Mouse (Mus musculus): ENCODE results near the gene Rufy2. TPM values are rescaled to one million over a fixed set of nuclear protein-coding genes. Genes with fewer than 3 reads are reported as not detected.

Rufy2 gene
- total and polyA plus RNA-seq, 2 experiments from 2014 or later = 9.7 to 11.7 TPM

GRCm38 (mm10) chr10:62984495-62984894, 4.5 kb downstream of the Rufy2 start:
- Histone ChIP-seq H3K4me2 (ENCODE audit: low read depth, low read length) (peak overlapping the region; percentile 5; the same call in 1 of the 2 replicates), H3K4me1 (ENCODE audit: control insufficient read depth, insufficient read depth) (peaks cover 8% of the 10 kb centered on the region; the same call in 1 of the 2 replicates), H3K9me3 (replicated peaks; ENCODE audit: control insufficient read depth, low read length) (no peaks in the 10 kb centered on the region), H3K27me3 (ENCODE audit: control insufficient read depth, insufficient read depth, low read length) (no peaks in the 10 kb centered on the region), H3K4me3 (ENCODE audit: low read depth, low read length) (no peak overlapping the region), H3K27ac (ENCODE audit: low read depth) (peak overlapping the region; percentile 43), H3K9ac (replicated peaks; ENCODE audit: low read depth, low read length) (no peak overlapping the region), H3K36me3 (replicated peaks; ENCODE audit: control insufficient read depth, insufficient read depth, low read length) (peaks cover 25% of the 10 kb centered on the region; the same call in 1 of the 2 replicates)
- WGBS = 42% methylated on average over 6 of the region's 6 CpGs
- TF ChIP-seq EP300 (IDR thresholded peaks at IDR 0.05; ENCODE audit: low read depth) (peak; percentile 74; the same call in 1 of the 2 replicates), CTCF (IDR thresholded peaks at IDR 0.05; ENCODE audit: low read depth) (no peak)
- peak; percentile 75 for ATAC-seq (ENCODE audit: insufficient read depth, low read depth)
- peak; percentile 75 for DNase-seq (ENCODE audit: low spot score)

- DNase-seq (ENCODE audit: low spot score) (no peak), ATAC-seq (ENCODE audit: insufficient read depth, low read depth) (no peak)
- H3K4me2 ChIP-seq (ENCODE audit: low read depth, low read length) = no peak overlapping the region
- no peaks in the 10 kb centered on the region for H3K9me3 ChIP-seq (replicated peaks; ENCODE audit: control insufficient read depth, low read length)
- H3K27ac ChIP-seq (ENCODE audit: low read depth) = no peak overlapping the region
- WGBS = 42% methylated on average over 3 of the region's 3 CpGs
- H3K27me3 ChIP-seq (ENCODE audit: control insufficient read depth, insufficient read depth, low read length) = no peaks in the 10 kb centered on the region
- peak; percentile 45 for TF ChIP-seq CTCF (IDR thresholded peaks at IDR 0.05; ENCODE audit: low read depth)
- no peak for TF ChIP-seq EP300 (IDR thresholded peaks at IDR 0.05; ENCODE audit: low read depth)
- H3K4me3 ChIP-seq (ENCODE audit: low read depth, low read length) = no peak overlapping the region
- H3K36me3 ChIP-seq (replicated peaks; ENCODE audit: control insufficient read depth, insufficient read depth, low read length) = peaks cover 53% of the 10 kb centered on the region
- H3K9ac ChIP-seq (replicated peaks; ENCODE audit: low read depth, low read length) = no peak overlapping the region
- H3K4me1 ChIP-seq (ENCODE audit: control insufficient read depth, insufficient read depth) = no peaks in the 10 kb centered on the region
Observed at GRCm38 (mm10) chr10:62987341-62987740, 7.3 kb downstream of the Rufy2 start.

- no peak overlapping the region for H3K4me2 ChIP-seq (ENCODE audit: low read depth, low read length)
- DNase-seq (ENCODE audit: low spot score) (no peak), ATAC-seq (ENCODE audit: insufficient read depth, low read depth) (no peak)
- TF ChIP-seq EP300 (IDR thresholded peaks at IDR 0.05; ENCODE audit: low read depth) = no peak
- no peak for TF ChIP-seq CTCF (IDR thresholded peaks at IDR 0.05; ENCODE audit: low read depth)
- no peaks in the 10 kb centered on the region for H3K27me3 ChIP-seq (ENCODE audit: control insufficient read depth, insufficient read depth, low read length)
- no peak overlapping the region for H3K27ac ChIP-seq (ENCODE audit: low read depth)
- H3K9ac ChIP-seq (replicated peaks; ENCODE audit: low read depth, low read length) = no peak overlapping the region
- 93% methylated on average over 15 of the region's 15 CpGs for WGBS
- peaks cover 69% of the 10 kb centered on the region for H3K36me3 ChIP-seq (replicated peaks; ENCODE audit: control insufficient read depth, insufficient read depth, low read length)
- no peaks in the 10 kb centered on the region for H3K9me3 ChIP-seq (replicated peaks; ENCODE audit: control insufficient read depth, low read length)
- no peak overlapping the region for H3K4me3 ChIP-seq (ENCODE audit: low read depth, low read length)
- H3K4me1 ChIP-seq (ENCODE audit: control insufficient read depth, insufficient read depth) = no peaks in the 10 kb centered on the region
Observed at GRCm38 (mm10) chr10:62990636-62991035, 10.6 kb downstream of the Rufy2 start.

GRCm38 (mm10) chr10:62993991-62994390, 14.0 kb downstream of the Rufy2 start:
- H3K27ac ChIP-seq (ENCODE audit: low read depth) = no peak overlapping the region
- H3K4me3 ChIP-seq (ENCODE audit: low read depth, low read length) = no peak overlapping the region
- no peaks in the 10 kb centered on the region for H3K9me3 ChIP-seq (replicated peaks; ENCODE audit: control insufficient read depth, low read length)
- peaks cover 93% of the 10 kb centered on the region for H3K36me3 ChIP-seq (replicated peaks; ENCODE audit: control insufficient read depth, insufficient read depth, low read length)
- DNase-seq (ENCODE audit: low spot score) (no peak), ATAC-seq (ENCODE audit: insufficient read depth, low read depth) (no peak)
- TF ChIP-seq EP300 (IDR thresholded peaks at IDR 0.05; ENCODE audit: low read depth) = no peak
- TF ChIP-seq CTCF (IDR thresholded peaks at IDR 0.05; ENCODE audit: low read depth) = no peak
- H3K4me2 ChIP-seq (ENCODE audit: low read depth, low read length) = no peak overlapping the region
- H3K4me1 ChIP-seq (ENCODE audit: control insufficient read depth, insufficient read depth) = no peaks in the 10 kb centered on the region
- H3K27me3 ChIP-seq (ENCODE audit: control insufficient read depth, insufficient read depth, low read length) = no peaks in the 10 kb centered on the region
- no peak overlapping the region for H3K9ac ChIP-seq (replicated peaks; ENCODE audit: low read depth, low read length)
- WGBS = 77% methylated on average over 5 of the region's 9 CpGs

GRCm38 (mm10) chr10:63000584-63000983, 20.6 kb downstream of the Rufy2 start:
- no peak overlapping the region for H3K27ac ChIP-seq (ENCODE audit: low read depth)
- H3K9me3 ChIP-seq (replicated peaks; ENCODE audit: control insufficient read depth, low read length) = no peaks in the 10 kb centered on the region
- DNase-seq (ENCODE audit: low spot score) = no peak
- peaks cover 93% of the 10 kb centered on the region for H3K36me3 ChIP-seq (replicated peaks; ENCODE audit: control insufficient read depth, insufficient read depth, low read length)
- no peak overlapping the region for H3K4me2 ChIP-seq (ENCODE audit: low read depth, low read length)
- no peaks in the 10 kb centered on the region for H3K4me1 ChIP-seq (ENCODE audit: control insufficient read depth, insufficient read depth)
- H3K9ac ChIP-seq (replicated peaks; ENCODE audit: low read depth, low read length) = no peak overlapping the region
- H3K27me3 ChIP-seq (ENCODE audit: control insufficient read depth, insufficient read depth, low read length) = no peaks in the 10 kb centered on the region
- no peak overlapping the region for H3K4me3 ChIP-seq (ENCODE audit: low read depth, low read length)
- 66% methylated on average over 9 of the region's 9 CpGs for WGBS
- TF ChIP-seq EP300 (IDR thresholded peaks at IDR 0.05; ENCODE audit: low read depth) (no peak), CTCF (IDR thresholded peaks at IDR 0.05; ENCODE audit: low read depth) (no peak)
- no peak for ATAC-seq (ENCODE audit: insufficient read depth, low read depth)

- H3K4me2 ChIP-seq (ENCODE audit: low read depth, low read length) = no peak overlapping the region
- peaks cover 89% of the 10 kb centered on the region for H3K36me3 ChIP-seq (replicated peaks; ENCODE audit: control insufficient read depth, insufficient read depth, low read length)
- no peak overlapping the region for H3K9ac ChIP-seq (replicated peaks; ENCODE audit: low read depth, low read length)
- H3K27me3 ChIP-seq (ENCODE audit: control insufficient read depth, insufficient read depth, low read length) = no peaks in the 10 kb centered on the region
- TF ChIP-seq EP300 (IDR thresholded peaks at IDR 0.05; ENCODE audit: low read depth) = no peak
- no peak for TF ChIP-seq CTCF (IDR thresholded peaks at IDR 0.05; ENCODE audit: low read depth)
- H3K27ac ChIP-seq (ENCODE audit: low read depth) = no peak overlapping the region
- 72% methylated on average over 9 of the region's 9 CpGs for WGBS
- DNase-seq (ENCODE audit: low spot score) (no peak), ATAC-seq (ENCODE audit: insufficient read depth, low read depth) (no peak)
- no peak overlapping the region for H3K4me3 ChIP-seq (ENCODE audit: low read depth, low read length)
- H3K4me1 ChIP-seq (ENCODE audit: control insufficient read depth, insufficient read depth) = no peaks in the 10 kb centered on the region
- no peaks in the 10 kb centered on the region for H3K9me3 ChIP-seq (replicated peaks; ENCODE audit: control insufficient read depth, low read length)
Observed at GRCm38 (mm10) chr10:63003252-63003651, 23.2 kb downstream of the Rufy2 start.
